Mouse (Mus musculus) lung, postnatal 4 days (tissue): ENCODE data around the gene Btbd35f15.
"Not testable (repeated sequence)": the region's sequence is repeated elsewhere in the genome, so short reads cannot be mapped to it uniquely, and the experiment has no call there.

Experiments
- DNase-seq, 2 experiments: peaks; one replicate each; pipeline ENCODE4 v3.0.0; 2021

Btbd35f15 gene

DNA sequence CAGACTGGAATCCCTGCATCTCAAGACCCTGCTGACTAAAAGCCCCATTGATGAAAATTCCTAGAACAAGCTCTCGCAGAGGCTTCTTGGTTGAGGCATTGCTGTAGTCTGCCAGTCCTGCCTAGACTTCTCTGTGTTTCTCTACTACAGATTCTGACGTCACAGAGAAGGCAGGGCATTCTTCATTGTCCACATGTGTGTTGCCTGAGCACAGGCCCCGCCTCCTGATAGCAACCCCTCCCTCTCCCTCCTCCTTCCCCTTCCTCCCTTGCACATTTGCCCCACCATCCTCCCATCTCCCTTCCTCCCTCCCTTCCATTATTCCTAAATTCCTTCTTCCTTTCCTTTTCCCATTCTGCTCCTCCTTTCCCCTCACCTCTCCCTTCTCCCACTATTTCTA is at the start of gene Btbd35f15:
Gene Btbd35f15, minus strand, starts transcription at position 101 of the 400 bp plus-strand sequence.
- DNase-seq: not testable (repeated sequence)
